Mouse (Mus musculus): ENCODE results near the gene Cd81.

Cd81 gene

GRCm38 (mm10) chr7:143021356-143022164 lies 31.0 kb upstream of the Cd81 start:
- no peak for DNase-seq

GRCm38 (mm10) chr7:143023499-143023898 lies 29.0 kb upstream of the Cd81 start:
- no peak for DNase-seq

- no peak for DNase-seq
These were observed 28.2 kb upstream of the Cd81 start for GRCm38 (mm10) chr7:143024293-143024692.

- DNase-seq, result no peak
These were observed 27.0 kb upstream of the Cd81 start for GRCm38 (mm10) chr7:143025496-143025895.

GRCm38 (mm10) chr7:143027196-143027595 lies 25.3 kb upstream of the Cd81 start:
- DNase-seq, result no peak

- no peak for DNase-seq
These were observed 20.7 kb upstream of the Cd81 start for GRCm38 (mm10) chr7:143031816-143032215.

- peak; percentile 41 for DNase-seq
These were observed 19.0 kb upstream of the Cd81 start for GRCm38 (mm10) chr7:143033581-143033980.

- no peak for DNase-seq
These were observed 18.4 kb upstream of the Cd81 start for GRCm38 (mm10) chr7:143034112-143034511.

- DNase-seq, result no peak
These were observed 17.8 kb upstream of the Cd81 start for GRCm38 (mm10) chr7:143034519-143035450.

GRCm38 (mm10) chr7:143036787-143037186 lies 15.8 kb upstream of the Cd81 start:
- no peak for DNase-seq

GRCm38 (mm10) chr7:143037306-143037705 lies 15.2 kb upstream of the Cd81 start:
- DNase-seq, result no peak

- DNase-seq, result no peak
These were observed 14.2 kb upstream of the Cd81 start for GRCm38 (mm10) chr7:143038174-143038931.

- DNase-seq, result no peak
These were observed 12.0 kb upstream of the Cd81 start for GRCm38 (mm10) chr7:143040561-143040960.

GRCm38 (mm10) chr7:143041138-143041822 lies 11.3 kb upstream of the Cd81 start:
- no peak for DNase-seq

GRCm38 (mm10) chr7:143042089-143042488 lies 10.4 kb upstream of the Cd81 start:
- peak; percentile 88 for DNase-seq

GRCm38 (mm10) chr7:143042897-143043300 lies 9.6 kb upstream of the Cd81 start:
- no peak for DNase-seq

GRCm38 (mm10) chr7:143044049-143044825 lies 8.3 kb upstream of the Cd81 start:
- no peak for DNase-seq

- DNase-seq, result no peak
These were observed 7.7 kb upstream of the Cd81 start for GRCm38 (mm10) chr7:143044826-143045206.

- no peak for DNase-seq
These were observed 6.2 kb upstream of the Cd81 start for GRCm38 (mm10) chr7:143046358-143046757.

- DNase-seq, result no peak
These were observed 3.2 kb upstream of the Cd81 start for GRCm38 (mm10) chr7:143049331-143049730.

Measured in kidney, postnatal 14 days (tissue).